In genomic region chr15:85653421-85654401, GRCm38 (mm10) we compare ENCODE assay signal across 9 mouse cellular contexts.
DNase-seq lines count a peak whose midpoint lies in the region; ATAC-seq and TF ChIP-seq lines count a peak whose summit lies in the region.
"Had no signal": no experiment of that assay in that cellular context is flagged by ENCODE, and none has a peak within 500 bp of the region (broad histone marks: within the 10 kb centered on the region; RNA-seq: fewer than 3 reads in every experiment).

No protein-coding gene starts in this region.

- H3K4me2 ChIP-seq in heart, embryonic 12.5 days: peak overlapping the region; percentile 68
- peak overlapping the region; percentile 29 for H3K4me2 ChIP-seq in liver, embryonic 15.5 days

- peaks cover 27% of the 10 kb centered on the region for H3K4me1 ChIP-seq in heart, embryonic 12.5 days (replicated peaks)
- no peaks in the 10 kb centered on the region; the same call in 1 of the 2 replicates for H3K4me1 ChIP-seq in liver, embryonic 15.5 days (replicated peaks)

- H3K4me3 ChIP-seq in C2C12 (ENCODE audit: insufficient read depth, poor library complexity, severe bottlenecking): peak overlapping the region; percentile 59
- peak overlapping the region; percentile 41 for H3K4me3 ChIP-seq in heart, embryonic 12.5 days
- H3K4me3 ChIP-seq in liver, embryonic 15.5 days (replicated peaks): peak overlapping the region; percentile 18; the same call in 1 of the 2 replicates
- H3K4me3 ChIP-seq: erythroblast, embryonic 14.5 days had no signal

- H3K27me3 ChIP-seq in C2C12 (ENCODE audit: control insufficient read depth, insufficient read depth, insufficient read length): no peaks in the 10 kb centered on the region
- peaks cover 24% of the 10 kb centered on the region for H3K27me3 ChIP-seq in heart, embryonic 12.5 days (replicated peaks)
- peaks cover 33% of the 10 kb centered on the region for H3K27me3 ChIP-seq in liver, embryonic 15.5 days

- H3K27ac ChIP-seq in heart, embryonic 12.5 days (ENCODE audit: poor library complexity, severe bottlenecking): peak overlapping the region; percentile 63
- peak overlapping the region; percentile 61 for H3K27ac ChIP-seq in liver, embryonic 15.5 days (replicated peaks)

- H3ac ChIP-seq in C2C12 (ENCODE audit: control insufficient read depth, insufficient read length, low read depth): peak overlapping the region; percentile 96

- peak overlapping the region; percentile 73 for H3K9ac ChIP-seq in heart, embryonic 12.5 days
- no peak overlapping the region; the same call in 1 of the 2 replicates for H3K9ac ChIP-seq in liver, embryonic 15.5 days

- H3K79me3 ChIP-seq in C2C12 (ENCODE audit: low read depth): peaks cover 46% of the 10 kb centered on the region

- TF ChIP-seq CTCF in C2C12 (IDR thresholded peaks at IDR 0.05; ENCODE audit: control insufficient read depth, insufficient read depth, insufficient read length): no peak

- DNase-seq in adrenal gland, postnatal 10 days: peak; percentile 90
- peak; percentile 93 for DNase-seq in kidney, postnatal 10 days
- peak; percentile 80 for DNase-seq in thymus, postnatal 36 days

- H3K36me3 ChIP-seq in C2C12 (ENCODE audit: control insufficient read depth, insufficient read depth): peaks cover 18% of the 10 kb centered on the region
- no peaks in the 10 kb centered on the region for H3K36me3 ChIP-seq in heart, embryonic 12.5 days
- H3K36me3 ChIP-seq in liver, embryonic 15.5 days (replicated peaks): no peaks in the 10 kb centered on the region

- no peaks in the 10 kb centered on the region for H3K9me3 ChIP-seq in heart, embryonic 12.5 days (replicated peaks)
- H3K9me3 ChIP-seq in liver, embryonic 15.5 days (replicated peaks): no peaks in the 10 kb centered on the region

- ATAC-seq in erythroblast, adult 5-6 weeks (replicated peaks; ENCODE audit: low FRiP score, poor library complexity, severe bottlenecking): peak; percentile 65
- peak; percentile 74 for ATAC-seq in heart, embryonic 12.5 days (ENCODE audit: insufficient number of reproducible peaks, low FRiP score)
- peak; percentile 53 for ATAC-seq in liver, embryonic 15.5 days (ENCODE audit: insufficient read depth)
- peak; percentile 39 for ATAC-seq in neutrophil, adult 5-6 weeks (ENCODE audit: extremely low read depth, insufficient number of reproducible peaks, low FRiP score, poor library complexity, severe bottlenecking)

- peaks cover 54% of the 10 kb centered on the region for H3K79me2 ChIP-seq in C2C12 (ENCODE audit: control insufficient read depth, insufficient read depth)

- 31% methylated on average over 32 of the region's 32 CpGs for WGBS in heart, embryonic 12.5 days
- 50% methylated on average over 32 of the region's 32 CpGs for WGBS in liver, embryonic 15.5 days (ENCODE audit: insufficient replicate concordance)

TF ChIP-seq in C2C12, 6 proteins besides CTCF, POLR2A, EP300 and RAD21:
- no peak for TF ChIP-seq MYOG (IDR thresholded peaks at IDR 0.05; ENCODE audit: control insufficient read depth, extremely low read depth, insufficient read length)
- TF ChIP-seq MAX (IDR thresholded peaks at IDR 0.05): peak; percentile 69
- no peak for TF ChIP-seq MYOD1 (IDR thresholded peaks at IDR 0.05; ENCODE audit: control insufficient read depth, insufficient read length, low read depth)
- TF ChIP-seq FOSL1 (IDR thresholded peaks at IDR 0.05; ENCODE audit: insufficient read depth, low read length, poor library complexity, severe bottlenecking): no peak

Comparison
In these comparisons a context has a peak if more than half of its experiments do, and no peak if none do; other contexts are left out.
1. Peak in every context shown above with its lines: DNase-seq, ATAC-seq, H3K4me3 ChIP-seq and H3K27ac ChIP-seq.